Mouse (Mus musculus) macrophage (primary cell): ENCODE results near the gene Serinc4. TPM values are rescaled to one million over a fixed set of nuclear protein-coding genes. Genes with fewer than 3 reads are reported as not detected.

ENCODE experiments used
- H3K27ac ChIP-seq: fragments of 350-480 bp; formaldehyde crosslinking; 2 replicates; pipeline ENCODE4 v1.9.0; 2021
- H3K36me3 ChIP-seq: fragments of 350-480 bp; formaldehyde crosslinking; 2 replicates; pipeline ENCODE4 v1.9.0; 2021; ENCODE audit errors: inconsistent target
- H3K4me3 ChIP-seq: fragments of 350-480 bp; formaldehyde crosslinking; 2 replicates; pipeline ENCODE4 v1.9.0; 2021; ENCODE audit errors: inconsistent target
- H3K79me2 ChIP-seq: fragments of 350-480 bp; formaldehyde crosslinking; 2 replicates; pipeline ENCODE4 v1.9.0; 2021; ENCODE audit errors: inconsistent target
- WGBS: methylation state at CpG from one replicate; pipeline ENCODE4 v1.1.7; 2026; ENCODE audit warnings: inconsistent platforms; ENCODE audit not compliant: missing documents; 5-methylcytosine and 5-hydroxymethylcytosine counted together
- polyA plus RNA-seq: library from polyadenylated mRNA; stranded (reverse); fragments of 250-400 nt; gene quantifications from 3 replicates; pipeline ENCODE4 v1.2.4, GENCODE M21; 2018; ENCODE audit warnings: inconsistent platforms

Serinc4 gene
- polyA plus RNA-seq, 1 experiment from 2014 or later, result 0.50 TPM

- Histone ChIP-seq H3K27ac (no peak overlapping the region), H3K79me2 (peaks cover 45% of the 10 kb centered on the region), H3K4me3 (no peak overlapping the region), H3K36me3 (peaks cover 18% of the 10 kb centered on the region; the same call in 1 of the 2 replicates)
- 94% methylated on average over 5 of the region's 5 CpGs for WGBS
Observed at GRCm38 (mm10) chr2:121455534-121455933, 1.0 kb downstream of the Serinc4 start.

GRCm38 (mm10) chr2:121453917-121454316 is 2.7 kb downstream of the Serinc4 start:
- Histone ChIP-seq H3K36me3 (peaks cover 17% of the 10 kb centered on the region; the same call in 1 of the 2 replicates), H3K4me3 (no peak overlapping the region), H3K79me2 (peaks cover 54% of the 10 kb centered on the region), H3K27ac (no peak overlapping the region)
- 95% methylated on average over 6 of the region's 6 CpGs for WGBS

- no peak within 1 kb of the TSS for H3K4me3 ChIP-seq
- H3K79me2 ChIP-seq, result peaks cover 52% of the 10 kb centered on the region
- peaks cover 14% of the 10 kb centered on the region; the same call in 1 of the 2 replicates for H3K36me3 ChIP-seq
- 77% methylated on average over 4 of the region's 4 CpGs for WGBS
- peak within 1 kb of the TSS; percentile 32; the same call in 1 of the 2 replicates for H3K27ac ChIP-seq
Observed at GRCm38 (mm10) chr2:121452990-121453389, 3.6 kb downstream of the Serinc4 start, which contains the start of gene Hypk. Hypk (plus strand) TSS chr2:121453290.

GRCm38 (mm10) chr2:121452361-121452760 is 4.2 kb downstream of the Serinc4 start:
- Histone ChIP-seq H3K4me3 (no peak overlapping the region), H3K79me2 (peaks cover 46% of the 10 kb centered on the region), H3K36me3 (peaks cover 14% of the 10 kb centered on the region; the same call in 1 of the 2 replicates), H3K27ac (peak overlapping the region; percentile 32; the same call in 1 of the 2 replicates)
- 86% methylated on average over 4 of the region's 4 CpGs for WGBS

- WGBS, result 0% methylated on average over 7 of the region's 7 CpGs
- H3K4me3 ChIP-seq, result peak overlapping the region; percentile 82
- H3K27ac ChIP-seq, result peak overlapping the region; percentile 85
- peaks cover 14% of the 10 kb centered on the region; the same call in 1 of the 2 replicates for H3K36me3 ChIP-seq
- peaks cover 43% of the 10 kb centered on the region for H3K79me2 ChIP-seq
Observed at GRCm38 (mm10) chr2:121450093-121450492, 6.5 kb downstream of the Serinc4 start.

GRCm38 (mm10) chr2:121449545-121450011 is 7.0 kb downstream of the Serinc4 start:
- Histone ChIP-seq H3K79me2 (peaks cover 43% of the 10 kb centered on the region), H3K36me3 (peaks cover 14% of the 10 kb centered on the region; the same call in 1 of the 2 replicates), H3K4me3 (peak overlapping the region; percentile 82), H3K27ac (peak overlapping the region; percentile 85)
- WGBS, result 4% methylated on average over 35 of the region's 54 CpGs

- H3K4me3 ChIP-seq, result peak within 1 kb of the TSS; percentile 82
- WGBS, result under 1% methylated on average over 73 of the region's 74 CpGs
- H3K79me2 ChIP-seq, result peaks cover 39% of the 10 kb centered on the region
- H3K36me3 ChIP-seq, result peaks cover 12% of the 10 kb centered on the region; the same call in 1 of the 2 replicates
- H3K27ac ChIP-seq, result peak within 1 kb of the TSS; percentile 86
Observed at GRCm38 (mm10) chr2:121448739-121449535, 7.6 kb downstream of the Serinc4 start, which contains the start of gene Serf2. Serf2 (plus strand) TSS chr2:121449195.

- peak overlapping the region; percentile 46 for H3K4me3 ChIP-seq
- H3K79me2 ChIP-seq, result peaks cover 31% of the 10 kb centered on the region
- H3K36me3 ChIP-seq, result peaks cover 5% of the 10 kb centered on the region; the same call in 1 of the 2 replicates
- H3K27ac ChIP-seq, result peak overlapping the region; percentile 86
- WGBS, result 9% methylated on average over 7 of the region's 9 CpGs
Observed at GRCm38 (mm10) chr2:121448136-121448535, 8.4 kb downstream of the Serinc4 start.

- H3K4me3 ChIP-seq, result no peak overlapping the region
- WGBS, result 34% methylated on average over 3 of the region's 3 CpGs
- peaks cover 20% of the 10 kb centered on the region for H3K79me2 ChIP-seq
- H3K27ac ChIP-seq, result no peak overlapping the region
- no peaks in the 10 kb centered on the region for H3K36me3 ChIP-seq
Observed at GRCm38 (mm10) chr2:121447006-121447405, 9.6 kb downstream of the Serinc4 start.

GRCm38 (mm10) chr2:121446506-121446905 is 10.1 kb downstream of the Serinc4 start:
- no peak overlapping the region for H3K4me3 ChIP-seq
- H3K79me2 ChIP-seq, result peaks cover 18% of the 10 kb centered on the region
- H3K27ac ChIP-seq, result no peak overlapping the region
- 83% methylated on average over 4 of the region's 4 CpGs for WGBS
- no peaks in the 10 kb centered on the region for H3K36me3 ChIP-seq

- Histone ChIP-seq H3K79me2 (peaks cover 4% of the 10 kb centered on the region), H3K27ac (no peak overlapping the region), H3K36me3 (no peaks in the 10 kb centered on the region), H3K4me3 (no peak overlapping the region)
- 100% methylated on average over 2 of the region's 3 CpGs for WGBS
Observed at GRCm38 (mm10) chr2:121445117-121445516, 11.5 kb downstream of the Serinc4 start.

GRCm38 (mm10) chr2:121444178-121444577 is 12.4 kb downstream of the Serinc4 start, which contains the start of gene Ell3:
Ell3 (minus strand) TSS chr2:121444278.
- 91% methylated on average over 1 of the region's 1 CpGs for WGBS
- Histone ChIP-seq H3K36me3 (no peaks in the 10 kb centered on the region), H3K4me3 (peak within 1 kb of the TSS; percentile 35; the same call in 1 of the 2 replicates), H3K79me2 (no peaks in the 10 kb centered on the region), H3K27ac (no peak within 1 kb of the TSS)

- H3K79me2 ChIP-seq, result no peaks in the 10 kb centered on the region
- 20% methylated on average over 6 of the region's 8 CpGs for WGBS
- no peaks in the 10 kb centered on the region for H3K36me3 ChIP-seq
- peak overlapping the region; percentile 35 for H3K4me3 ChIP-seq
- no peak overlapping the region for H3K27ac ChIP-seq
Observed at GRCm38 (mm10) chr2:121443068-121443349, 13.6 kb downstream of the Serinc4 start.

GRCm38 (mm10) chr2:121442259-121443067 is 14.1 kb downstream of the Serinc4 start:
- H3K27ac ChIP-seq, result no peak overlapping the region
- H3K36me3 ChIP-seq, result no peaks in the 10 kb centered on the region
- peak overlapping the region; percentile 35 for H3K4me3 ChIP-seq
- H3K79me2 ChIP-seq, result no peaks in the 10 kb centered on the region
- 4% methylated on average over 30 of the region's 30 CpGs for WGBS
